Mouse (Mus musculus) kidney, postnatal 4 days (tissue): ENCODE results near the gene Bbs1.
A peak's percentile ranks its signal among the peaks of the same experiment; 100 is the strongest.
"Not testable (repeated sequence)": the region's sequence is repeated elsewhere in the genome, so short reads cannot be mapped to it uniquely, and the experiment has no call there.

Experiments
- DNase-seq, 2 experiments: peaks; one replicate each; pipeline ENCODE4 v3.0.0; 2021; ENCODE audit warnings: mixed read lengths in 2 of 2

Bbs1 gene

DNA sequence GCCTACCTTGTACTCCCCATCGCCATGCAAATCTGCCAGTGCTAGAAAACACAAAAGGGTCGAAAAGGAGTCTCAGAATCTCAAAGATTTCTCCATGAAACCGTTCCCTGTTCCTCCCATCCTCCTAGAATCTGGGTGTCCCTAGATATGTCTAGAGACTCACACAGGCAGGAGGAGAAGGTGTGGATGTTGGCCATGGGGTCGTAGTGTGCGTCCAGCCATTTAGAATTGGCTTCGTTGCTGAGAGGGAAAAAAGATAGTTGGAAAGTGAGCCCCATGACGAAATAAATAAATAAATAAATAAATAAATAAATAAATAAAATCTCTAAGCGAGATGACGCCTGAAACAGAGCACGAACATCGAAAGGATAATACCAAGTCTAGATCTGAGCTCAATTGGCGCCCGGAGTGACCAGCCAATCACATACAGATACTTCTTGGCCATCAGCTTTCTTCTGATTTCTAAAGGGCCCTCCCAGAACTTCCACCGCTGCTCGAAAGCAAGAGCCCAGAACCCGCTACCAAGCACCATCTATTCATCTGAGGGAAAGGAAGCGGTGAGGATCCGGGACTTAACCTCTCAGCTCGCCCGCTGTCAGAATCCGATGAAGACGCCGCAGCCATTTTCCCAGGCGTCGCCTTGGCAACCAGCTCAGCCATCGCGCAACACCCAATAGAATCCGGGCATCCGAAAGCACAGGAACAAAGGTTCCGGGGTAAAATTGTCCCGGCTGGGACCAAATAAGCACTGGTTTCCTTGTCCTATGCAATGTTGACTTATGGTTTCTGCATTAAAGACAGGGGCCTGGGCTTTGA, at the start of gene Bbs1:
Gene Bbs1 (minus strand): TSS at position 650 of the 816 bp plus-strand sequence.
- DNase-seq = peak; percentile 89 to 90

DNA sequence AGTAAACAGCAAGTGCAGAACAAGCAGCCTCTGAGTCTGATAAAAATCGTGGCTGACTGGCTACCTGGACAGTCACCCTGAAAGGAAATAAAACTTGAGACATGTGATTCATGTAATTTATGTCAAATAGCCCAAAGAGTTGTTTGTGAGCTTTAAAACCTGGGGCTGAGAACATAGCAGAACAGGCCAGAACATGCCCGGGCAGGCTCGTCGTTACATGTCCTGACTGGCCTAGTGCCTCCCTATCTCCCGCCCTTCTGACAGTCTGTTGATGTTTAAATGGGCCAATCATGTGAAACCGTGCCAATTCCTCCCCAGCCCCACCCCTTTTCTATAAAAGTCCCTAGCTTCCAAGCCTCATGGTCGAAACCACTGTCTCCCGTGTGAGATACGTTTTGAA, 42.2 kb upstream of the Bbs1 start:
- not testable (repeated sequence) for DNase-seq

DNA sequence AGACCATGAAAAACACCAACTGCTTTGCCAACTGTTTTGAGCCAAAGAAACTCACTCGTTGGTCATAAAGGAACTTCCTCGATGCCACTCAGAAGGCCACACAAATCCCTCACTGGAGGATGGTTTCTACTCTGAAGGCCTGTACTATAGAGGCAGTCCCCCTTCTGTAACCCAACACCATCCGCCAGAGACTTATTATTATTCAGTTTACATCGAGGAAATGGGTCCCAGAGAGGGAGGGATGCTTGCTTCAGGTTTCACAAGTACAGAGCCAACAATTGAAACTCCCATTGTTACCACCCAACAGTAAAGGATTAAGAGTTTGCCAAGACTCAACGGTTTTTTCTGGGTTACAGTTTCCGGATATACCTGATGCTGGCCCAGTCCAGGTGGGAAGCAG, 39.1 kb upstream of the Bbs1 start:
- no peak for DNase-seq

DNA sequence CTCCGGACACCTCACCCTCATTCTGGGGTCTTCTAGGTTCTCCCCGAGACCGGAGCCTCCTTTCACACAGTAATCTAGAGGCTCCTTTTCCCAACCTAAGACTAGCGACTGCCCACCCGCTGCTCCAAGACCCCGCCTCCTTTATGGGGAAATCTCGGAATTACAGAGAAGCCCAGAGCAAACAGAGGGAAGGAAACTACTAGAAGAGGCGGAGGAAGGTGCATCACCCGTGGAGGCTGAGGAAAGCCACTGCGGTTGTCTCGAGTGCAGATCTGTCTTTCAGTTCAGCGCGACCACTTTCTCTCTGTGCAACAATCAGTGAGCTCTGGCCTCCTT, 36.8 kb upstream of the Bbs1 start:
- no peak for DNase-seq

DNA sequence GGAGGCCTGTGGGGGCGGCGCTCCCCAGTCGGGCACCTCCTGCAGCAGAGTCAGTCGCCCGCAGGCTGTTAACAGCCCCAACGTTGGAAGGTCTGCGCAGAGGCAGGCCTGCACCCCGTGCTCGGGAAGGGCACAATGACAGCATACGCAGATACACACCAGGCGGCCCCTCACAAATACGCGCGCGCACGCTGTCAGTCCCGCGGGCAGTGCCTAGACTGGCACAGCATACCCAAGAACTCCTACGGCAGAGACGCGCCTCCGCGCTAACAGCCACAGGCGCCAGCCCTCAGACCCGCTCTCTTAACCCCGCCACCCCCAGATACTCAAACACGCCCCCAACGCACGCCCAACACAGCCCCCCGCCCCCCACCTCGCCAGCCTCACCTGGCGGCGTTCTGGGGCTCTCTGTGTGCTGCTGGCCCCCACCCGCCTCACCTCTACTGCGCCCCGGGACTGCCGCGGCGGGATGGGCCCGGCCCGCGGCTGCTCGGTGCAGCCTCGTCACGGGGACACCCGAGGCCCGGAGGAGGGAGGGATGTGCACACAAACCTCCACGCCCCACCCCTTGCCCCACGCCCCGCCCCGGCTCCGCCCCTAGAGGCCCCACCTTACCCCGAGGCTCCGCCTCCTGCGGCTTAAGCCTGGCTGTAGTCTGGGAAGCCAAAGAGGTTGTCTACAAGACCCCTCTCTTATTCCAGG, 36.3 kb upstream of the Bbs1 start, which contains the start of gene Peli3:
Gene Peli3 (minus strand): TSS at position 577 of the 702 bp plus-strand sequence.
- peak; percentile 92 to 93 for DNase-seq

DNA sequence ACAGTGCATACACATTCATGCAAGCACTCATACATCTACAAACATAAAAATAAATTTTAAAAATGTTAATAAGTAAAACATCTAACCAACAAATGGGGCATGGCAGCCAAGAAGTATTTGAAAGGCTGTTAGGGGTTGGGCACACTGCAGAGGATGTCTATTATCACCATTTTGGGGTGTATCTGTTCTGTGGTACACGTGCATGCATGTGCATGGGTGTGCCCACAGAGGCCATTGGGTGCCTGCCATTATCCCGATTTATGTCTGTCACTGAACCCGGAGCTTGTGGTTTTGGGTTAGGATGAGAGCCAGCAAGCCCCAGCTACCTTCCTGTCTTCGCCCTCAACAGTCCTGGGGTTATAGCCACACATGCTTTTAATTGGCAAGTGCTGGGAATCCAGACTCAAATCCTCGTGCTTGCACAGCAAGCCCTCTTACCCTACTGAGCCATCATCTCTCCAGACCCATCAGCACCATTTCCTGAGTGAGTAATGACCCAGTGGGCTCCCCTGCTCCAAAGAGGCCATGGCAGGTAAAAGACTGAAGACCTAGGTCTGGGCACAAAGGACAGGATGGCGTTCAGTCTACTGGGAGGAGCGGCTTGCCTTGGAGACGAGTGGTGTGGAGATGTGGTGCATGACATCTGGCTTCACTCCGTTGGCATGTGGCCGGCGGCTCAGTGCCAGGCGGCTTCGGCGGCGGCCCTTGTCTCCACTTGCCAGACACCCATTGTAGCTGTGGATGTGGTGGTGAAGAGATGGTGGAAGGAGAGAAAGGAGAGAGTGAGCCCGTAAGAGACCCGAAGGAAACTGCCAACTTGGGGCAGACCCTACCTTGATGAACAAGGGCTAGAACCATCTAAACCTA, 31.2 kb upstream of the Bbs1 start:
- no peak for DNase-seq

DNA sequence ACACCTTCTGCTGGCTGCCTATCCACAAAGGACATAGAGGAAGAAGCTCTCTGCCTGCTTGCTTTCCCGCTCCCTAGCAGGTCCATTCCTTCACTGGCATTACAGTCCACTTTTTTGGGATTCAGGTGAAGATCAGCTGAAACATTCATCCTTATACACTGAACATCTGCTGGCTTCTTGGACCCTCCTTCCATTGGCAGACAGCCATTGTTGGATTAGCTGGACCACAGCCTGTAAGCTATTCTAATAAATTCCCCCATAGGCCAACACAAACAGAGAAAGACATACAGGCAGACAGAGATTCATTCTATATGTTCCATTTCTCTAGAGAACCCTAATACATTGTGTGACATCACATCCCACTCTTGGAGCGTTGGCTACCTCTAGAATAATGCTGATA, 30.5 kb upstream of the Bbs1 start:
- DNase-seq = no peak

DNA sequence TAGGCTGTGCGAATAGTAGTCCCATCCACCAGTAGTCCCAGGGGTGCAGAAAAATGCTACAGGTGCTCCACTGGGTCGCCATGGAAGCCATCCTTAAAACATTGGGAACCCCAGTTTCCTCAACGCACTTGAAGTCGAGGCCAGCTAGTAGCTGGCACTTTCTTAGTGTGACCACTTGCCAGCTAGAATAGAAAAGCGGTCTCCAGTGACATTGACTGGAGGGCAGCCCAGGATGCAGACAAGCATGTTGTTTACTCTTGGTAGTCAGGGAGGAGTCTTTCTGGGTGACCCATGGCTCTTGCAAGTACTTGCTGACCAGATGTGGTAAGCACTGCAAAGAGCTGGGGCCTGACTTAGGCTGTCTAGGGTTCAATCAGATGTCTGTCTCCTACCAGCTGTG, 22.4 kb upstream of the Bbs1 start:
- peak; percentile 15 to 28 for DNase-seq

DNA sequence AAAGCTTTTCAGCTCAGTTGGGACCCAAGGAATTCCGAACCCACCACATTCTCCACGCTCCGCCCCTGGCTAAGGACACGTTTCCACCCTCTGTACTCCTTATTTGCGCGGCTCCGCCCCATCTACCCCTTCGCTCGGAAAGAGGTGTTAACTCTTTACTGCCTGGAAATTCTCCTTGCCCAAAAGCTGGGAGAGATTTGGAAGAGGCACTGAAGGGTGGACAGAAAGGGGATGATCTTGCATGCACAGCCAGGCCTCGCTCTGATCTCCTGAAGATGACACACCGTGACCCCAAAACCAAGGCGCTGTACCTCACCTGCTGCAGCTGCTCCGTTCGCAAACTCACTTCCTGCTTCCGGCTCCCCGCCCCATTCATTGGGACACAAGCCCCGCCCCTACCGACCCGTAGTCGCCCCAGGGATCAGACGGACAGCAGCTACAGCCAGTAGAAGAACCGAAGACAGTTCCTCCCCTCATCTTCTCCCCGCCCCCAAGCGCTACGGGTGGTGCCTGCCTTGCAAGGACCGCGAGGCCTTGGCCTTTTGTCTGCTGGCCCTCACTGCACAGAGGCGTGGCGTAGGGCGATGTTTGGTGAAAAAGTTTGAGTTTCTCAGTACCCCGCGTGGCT, 21.6 kb upstream of the Bbs1 start, which contains the start of gene Dpp3:
Gene Dpp3 (minus strand): TSS at position 384 of the 628 bp plus-strand sequence.
- peak; percentile 100 for DNase-seq

DNA sequence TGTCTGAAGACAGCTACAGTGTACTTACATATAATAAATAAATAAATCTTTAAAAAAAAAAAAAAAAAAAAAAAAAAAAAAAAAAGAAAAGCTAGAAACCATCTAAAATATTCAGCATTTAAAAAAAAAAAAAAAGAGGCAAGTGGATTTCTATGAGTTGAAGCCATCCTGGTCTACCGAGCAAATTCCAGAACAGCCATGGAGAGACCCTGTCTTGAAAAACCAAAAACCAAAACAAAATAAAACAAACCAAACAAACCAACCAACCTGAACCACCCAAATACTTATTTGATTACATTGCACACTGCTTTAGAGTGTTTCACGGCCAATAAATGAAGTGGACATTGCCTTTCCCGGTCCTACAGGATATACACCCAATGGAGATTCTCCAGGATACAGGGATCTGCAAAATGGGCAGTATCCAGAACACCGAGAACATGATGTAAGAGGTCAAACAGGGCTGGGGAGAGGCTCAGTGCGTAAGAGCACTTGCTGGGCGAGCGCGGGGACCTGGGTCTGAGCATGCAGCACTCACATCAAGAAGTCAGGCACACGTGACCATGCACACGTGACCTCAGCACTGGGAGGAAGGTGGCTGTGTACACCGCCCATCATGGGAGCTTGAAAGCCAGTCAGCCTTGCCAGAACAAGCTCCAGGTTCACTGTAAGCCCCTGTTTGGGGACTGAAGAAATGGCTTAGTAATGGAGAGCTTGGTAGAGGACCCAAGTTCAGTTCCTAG, 18.9 kb upstream of the Bbs1 start:
- DNase-seq = no peak

DNA sequence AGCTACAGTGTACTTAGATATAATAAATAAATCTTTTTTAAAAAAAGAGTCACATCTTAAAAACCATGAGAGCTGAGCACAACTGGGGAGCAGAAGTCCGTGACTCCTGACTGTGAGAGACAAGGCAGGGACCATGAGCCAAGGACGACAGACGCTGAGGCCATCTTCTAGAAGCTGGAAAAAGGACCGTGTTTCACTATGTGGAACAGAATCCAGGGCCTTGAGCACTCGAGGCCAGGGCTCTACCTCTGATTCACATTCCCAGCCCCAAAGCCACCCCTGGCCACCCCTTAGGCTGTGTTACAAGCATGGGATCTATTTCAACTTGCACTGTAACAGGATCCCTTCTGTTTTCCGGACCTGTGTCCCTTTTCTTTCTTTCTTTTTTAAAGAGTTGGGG, 13.2 kb upstream of the Bbs1 start:
- DNase-seq = no peak

DNA sequence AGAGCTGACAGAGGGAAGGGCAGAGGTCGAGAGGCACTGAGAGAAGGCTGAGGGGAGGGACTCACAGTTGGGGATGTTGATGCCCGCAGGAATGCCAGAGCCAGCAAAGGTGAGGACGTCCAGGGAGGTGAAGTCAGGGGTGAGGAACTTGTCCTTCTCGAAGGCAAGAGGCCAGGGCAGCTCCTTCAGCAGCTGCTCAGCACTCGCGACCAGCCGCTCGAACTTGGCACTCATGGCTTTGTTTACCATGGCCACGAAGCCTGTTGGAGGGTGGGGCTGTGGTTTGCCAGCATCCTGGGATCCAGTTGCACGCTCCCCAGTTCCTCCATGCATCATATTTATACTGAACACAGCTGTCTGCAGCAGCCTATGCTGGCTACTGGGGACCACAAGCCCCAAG, 10.4 kb upstream of the Bbs1 start:
- no peak for DNase-seq

DNA sequence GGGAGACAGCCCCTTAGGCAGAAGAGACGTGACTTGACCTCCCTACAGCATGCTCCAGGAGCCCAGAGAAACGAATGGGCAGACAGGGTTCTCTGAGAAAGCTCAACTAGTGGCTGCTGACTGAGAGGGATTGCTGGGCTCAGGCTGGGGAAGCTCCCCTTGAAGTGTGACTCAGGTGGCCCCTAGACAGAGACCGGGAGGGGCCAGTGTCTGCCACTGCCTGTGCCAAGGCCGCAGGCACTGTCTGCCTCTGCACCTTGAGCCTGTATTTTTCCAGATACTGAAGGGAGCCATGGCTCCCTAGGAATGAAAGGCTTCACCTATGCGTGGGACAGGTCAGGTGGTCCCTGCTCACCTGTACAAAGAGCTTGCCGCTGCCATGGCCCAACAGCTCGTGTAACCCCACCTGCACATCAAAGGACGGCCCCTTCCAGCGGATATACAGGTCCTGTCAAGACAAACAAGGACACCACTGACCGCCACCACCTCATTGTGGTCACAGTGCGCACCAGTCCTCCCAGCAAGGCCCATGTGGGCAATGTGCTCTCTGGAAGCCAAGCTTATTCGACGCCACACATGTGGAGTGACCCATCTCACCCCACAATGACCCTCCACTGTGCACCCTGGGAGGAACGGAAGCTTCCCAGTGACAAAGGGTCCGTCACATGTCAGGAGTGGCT, 9.6 kb upstream of the Bbs1 start:
- no peak for DNase-seq

DNA sequence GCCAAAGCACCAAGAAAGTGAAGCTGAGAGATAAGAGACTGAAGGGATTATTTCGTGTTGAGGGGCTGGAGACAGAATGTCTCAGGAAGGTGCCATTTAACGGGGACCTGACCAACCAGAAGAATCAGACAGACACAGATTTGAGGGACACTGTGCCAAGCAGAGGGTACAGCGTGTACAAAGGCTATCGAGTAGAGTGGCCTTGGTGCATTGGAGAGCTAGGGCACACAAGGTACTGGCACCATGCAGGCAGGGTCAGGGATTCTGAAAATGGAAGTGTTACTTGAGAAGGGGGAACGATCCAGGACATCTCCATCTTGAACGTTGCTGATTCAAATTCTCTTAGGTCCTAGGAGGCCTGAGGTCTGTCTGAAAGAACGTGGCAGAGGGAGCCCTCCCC, 2.9 kb upstream of the Bbs1 start:
- no peak for DNase-seq

DNA sequence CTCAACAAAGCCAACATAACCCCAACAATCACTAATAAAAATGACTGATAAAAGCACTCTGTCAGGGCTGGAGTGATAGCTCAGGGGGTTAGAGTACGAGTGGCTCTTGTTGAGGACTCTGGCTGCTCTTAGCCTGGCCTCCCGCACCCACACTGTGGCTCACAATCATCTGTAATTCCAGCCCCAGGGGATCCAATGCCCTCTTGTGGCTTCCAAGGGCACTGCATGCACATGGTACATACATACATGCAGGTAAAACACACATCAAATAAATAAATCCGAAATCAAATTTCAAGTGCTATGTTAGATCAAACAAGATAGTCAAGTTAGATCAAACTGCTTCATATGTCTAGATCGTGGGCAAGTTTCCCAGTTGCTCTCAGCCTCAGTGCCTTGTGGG, 1.7 kb upstream of the Bbs1 start:
- DNase-seq = peak; percentile 59 to 63

DNA sequence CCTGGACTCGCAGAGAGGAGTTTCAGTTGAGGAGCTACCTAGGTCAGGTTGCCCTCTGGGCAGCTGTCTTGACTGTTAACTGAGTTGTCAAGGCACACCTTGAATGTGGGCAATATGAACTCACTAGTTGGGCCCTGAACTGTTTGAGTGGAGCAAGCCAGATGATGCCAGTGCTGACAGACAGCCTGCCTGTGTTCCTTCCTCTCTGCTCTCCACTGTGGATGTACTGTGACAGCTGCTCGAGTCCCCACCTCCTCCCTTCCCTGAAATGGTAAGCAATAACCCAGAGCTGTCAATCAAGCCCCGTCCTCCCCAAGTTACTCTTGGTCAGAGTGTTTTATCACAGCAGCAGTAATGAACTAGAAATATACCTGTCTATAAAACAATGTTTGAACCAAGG, 6.5 kb downstream of the Bbs1 start:
- DNase-seq = no peak

DNA sequence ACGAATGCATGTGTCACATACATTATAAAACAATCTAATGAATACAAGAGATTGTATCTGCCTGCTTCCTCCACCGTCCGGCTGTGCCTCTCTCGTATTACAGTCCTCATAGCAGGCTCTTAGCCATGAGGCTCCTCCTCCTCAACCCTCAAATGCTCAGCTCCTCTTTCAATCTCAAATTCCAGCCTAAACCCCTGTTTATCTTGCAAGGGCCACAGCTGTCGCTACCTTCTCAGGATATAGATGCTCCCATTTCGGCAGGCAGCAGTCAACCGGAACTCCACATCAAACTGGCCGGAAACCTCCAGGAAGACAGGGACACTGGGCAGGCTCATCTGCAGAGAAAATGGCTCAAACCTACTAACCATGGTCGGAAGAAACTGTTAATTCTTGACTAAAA, 7.5 kb downstream of the Bbs1 start:
- DNase-seq = no peak

DNA sequence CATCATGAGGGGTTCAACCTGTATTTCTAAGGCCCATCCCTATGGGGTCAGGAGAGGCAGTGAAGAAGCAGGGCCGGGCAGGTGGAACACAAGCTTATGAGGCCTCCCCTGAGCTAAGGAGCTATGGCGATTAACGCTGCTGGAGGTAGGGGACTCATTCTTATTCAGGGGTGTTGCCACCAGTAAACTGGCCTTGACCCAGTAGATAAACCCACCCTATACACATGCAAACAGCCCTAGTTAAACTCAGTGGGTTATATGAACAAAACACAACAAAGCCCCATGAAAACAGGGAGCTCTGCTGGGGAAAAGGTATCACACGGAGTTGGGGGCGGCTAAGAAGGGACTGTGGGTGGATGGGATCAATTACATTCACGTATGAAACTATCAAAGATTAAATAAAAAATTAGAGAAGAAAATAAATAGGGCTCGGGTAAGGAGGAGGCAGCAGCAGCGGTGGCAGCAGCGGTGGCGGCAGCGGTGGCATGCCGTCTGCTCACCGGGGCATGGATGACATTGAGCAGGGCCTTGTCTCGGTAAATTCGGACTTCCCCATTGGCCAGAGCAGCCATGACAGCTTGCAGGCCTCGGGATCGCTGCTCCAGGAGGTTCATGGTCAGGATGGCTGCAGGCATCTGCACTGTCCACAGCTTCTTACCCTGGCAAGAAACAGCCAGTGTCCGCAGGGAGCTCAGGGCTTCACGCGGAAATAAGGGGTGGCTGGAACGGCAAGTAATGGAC, 9.5 kb downstream of the Bbs1 start:
- DNase-seq = peak; percentile 16 to 39

DNA sequence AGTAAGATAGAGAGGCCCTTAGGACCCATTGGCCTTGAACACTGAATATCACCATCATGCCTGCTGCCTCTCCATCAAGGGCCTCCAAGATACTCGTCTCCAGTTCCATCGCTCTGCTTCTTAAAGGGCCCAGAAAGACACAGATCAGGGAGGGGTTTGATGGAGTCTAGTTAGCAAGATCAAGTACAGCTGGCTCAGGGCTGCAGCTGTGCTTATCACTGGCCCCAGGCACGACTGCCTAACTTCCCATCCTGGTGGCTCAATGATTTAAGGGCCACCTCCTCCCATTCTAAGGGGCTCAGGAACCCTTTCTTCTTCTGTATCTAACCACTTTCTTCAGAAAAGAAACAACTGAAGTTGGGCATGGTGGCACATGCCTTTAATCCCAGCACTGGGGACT, 14.6 kb downstream of the Bbs1 start:
- DNase-seq = no peak

DNA sequence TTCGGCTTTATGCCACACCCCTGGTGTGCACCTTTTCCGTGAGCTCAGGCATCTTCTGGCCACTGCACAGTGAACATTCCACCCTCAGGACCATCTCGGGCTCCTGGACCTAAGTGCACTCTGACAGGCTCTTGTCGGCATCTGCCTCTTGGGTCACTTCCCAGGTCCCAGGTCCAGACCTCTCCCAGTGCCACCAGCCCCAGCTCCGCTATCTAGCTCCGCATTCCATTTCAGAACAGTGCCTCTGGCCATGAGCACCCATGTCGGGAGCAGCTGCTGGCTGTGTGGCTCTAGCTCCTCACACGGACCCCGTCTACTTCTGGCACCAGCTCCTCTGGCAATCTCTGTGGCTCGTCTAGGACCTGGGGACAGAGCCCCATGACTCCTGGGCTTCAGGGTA, 16.6 kb downstream of the Bbs1 start:
- no peak for DNase-seq

DNA sequence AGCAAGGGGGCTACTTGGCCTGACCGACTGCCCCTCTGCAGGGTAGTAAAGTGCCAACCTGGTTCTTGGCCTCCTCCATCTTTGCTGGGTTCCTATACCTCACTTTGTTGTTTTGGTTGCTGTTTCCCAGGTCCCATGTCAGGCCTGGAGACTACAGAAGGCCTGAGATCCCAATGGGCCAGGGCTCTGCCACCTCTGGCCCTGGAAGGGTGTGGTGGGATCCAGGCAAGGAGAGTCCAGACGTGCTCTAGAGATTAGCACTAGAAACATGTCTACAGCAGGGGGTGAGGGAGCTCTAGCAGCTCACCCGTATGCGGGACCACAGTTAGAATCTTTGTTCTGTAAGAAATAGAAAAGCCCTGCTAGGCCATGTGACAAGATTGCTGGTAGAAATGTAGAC, 22.5 kb downstream of the Bbs1 start:
- DNase-seq = no peak
